Mouse (Mus musculus): ENCODE data around the gene Pgk1. TPM values are rescaled to one million over a fixed set of nuclear protein-coding genes. Genes with fewer than 3 reads are reported as not detected.

Pgk1 gene
- polyA plus RNA-seq (2014; fragmentation: Illumina TruSeq; extraction: RNeasy Lipid Tissue Mini Kit (QIAGEN cat#74804); ENCODE audit: low read depth, low replicate concordance) = 140 TPM

GRCm38 (mm10) chrX:106186713-106187649 is at the start of gene Pgk1:
Pgk1 (plus strand) TSS chrX:106187100.

GRCm38 (mm10) chrX:106142936-106143335 is 44.0 kb upstream of the Pgk1 start, which contains the start of gene Tlr13:
Tlr13 (plus strand) TSS chrX:106143204.

GRCm38 (mm10) chrX:106221058-106221457 is 34.2 kb downstream of the Pgk1 start, which contains the start of gene Taf9b:
Taf9b (minus strand) TSS chrX:106221158.

Other genes starting within 250 kb of the Pgk1 start
- 43.7 TPM for gene Magt1, start 175.2 kb upstream of the Pgk1 start, polyA plus RNA-seq (2014; fragmentation: Illumina TruSeq; extraction: RNeasy Lipid Tissue Mini Kit (QIAGEN cat#74804); ENCODE audit: low read depth, low replicate concordance)
- gene Cox7b, start 171.4 kb upstream of the Pgk1 start, polyA plus RNA-seq (2014; fragmentation: Illumina TruSeq; extraction: RNeasy Lipid Tissue Mini Kit (QIAGEN cat#74804); ENCODE audit: low read depth, low replicate concordance) = 197 TPM
- gene Atp7a, start 159.8 kb upstream of the Pgk1 start, polyA plus RNA-seq (2014; fragmentation: Illumina TruSeq; extraction: RNeasy Lipid Tissue Mini Kit (QIAGEN cat#74804); ENCODE audit: low read depth, low replicate concordance) = 10.6 TPM
- gene Tlr13, start 43.9 kb upstream of the Pgk1 start, polyA plus RNA-seq (2014; fragmentation: Illumina TruSeq; extraction: RNeasy Lipid Tissue Mini Kit (QIAGEN cat#74804); ENCODE audit: low read depth, low replicate concordance) = 1.8 TPM
- gene Taf9b, start 34.1 kb downstream of the Pgk1 start, polyA plus RNA-seq (2014; fragmentation: Illumina TruSeq; extraction: RNeasy Lipid Tissue Mini Kit (QIAGEN cat#74804); ENCODE audit: low read depth, low replicate concordance) = 13.3 TPM
- gene Fnd3c2, start 68.3 kb downstream of the Pgk1 start, polyA plus RNA-seq (2014; fragmentation: Illumina TruSeq; extraction: RNeasy Lipid Tissue Mini Kit (QIAGEN cat#74804); ENCODE audit: low read depth, low replicate concordance) = not detected

Data from adipose tissue, adult 10 weeks (tissue).